Mouse (Mus musculus): Measurements from ENCODE around the gene H2-Eb1. TPM values are rescaled to one million over a fixed set of nuclear protein-coding genes. Genes with fewer than 3 reads are reported as not detected.

The H2-Eb1 gene
- polyA plus RNA-seq, 1 experiment from 2014 or later: 2.0 TPM

DNA sequence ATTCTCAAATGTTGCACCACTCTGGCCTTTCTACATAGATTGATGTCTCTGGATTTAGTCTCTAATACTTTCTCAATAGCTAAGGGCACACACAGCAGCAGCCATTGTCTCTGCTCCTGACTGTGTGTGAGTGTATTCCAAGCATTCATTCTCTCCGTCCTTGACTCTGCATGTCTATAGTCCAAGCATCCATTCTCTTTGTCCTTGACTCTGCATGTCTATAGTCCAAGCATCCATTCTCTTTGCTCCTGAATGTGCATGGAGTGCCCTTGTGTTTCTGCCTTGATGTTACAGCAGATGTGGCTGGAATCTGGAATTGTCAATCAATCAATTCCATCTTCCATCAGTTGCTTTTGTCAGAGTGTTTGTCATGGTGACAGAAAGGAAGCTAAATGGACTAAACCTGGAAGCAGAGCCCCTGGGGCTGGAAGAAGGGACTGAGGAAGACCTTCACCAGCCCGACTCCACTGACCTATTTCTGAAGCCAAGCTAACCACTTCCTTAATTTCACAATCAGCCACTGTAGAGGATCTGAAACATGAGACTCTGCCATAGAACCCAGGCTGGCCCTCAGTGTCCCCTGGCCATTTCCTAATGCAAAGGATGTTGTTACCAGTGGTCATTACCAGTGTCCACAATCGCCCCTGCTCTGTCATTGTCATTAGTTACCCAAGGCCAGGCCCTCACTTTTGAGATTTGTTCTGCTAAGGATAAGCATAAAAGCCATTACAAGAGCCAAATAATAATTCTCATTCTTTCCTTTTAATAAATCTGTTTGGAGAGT, 35.1 kb downstream of the H2-Eb1 start:
- Histone ChIP-seq H3K4me1 (peaks cover 7% of the 10 kb centered on the region), H3K27ac (replicated peaks) (no peak overlapping the region), H3K4me3 (no peak overlapping the region), H3K36me3 (no peaks in the 10 kb centered on the region), H3K27me3 (ENCODE audit: low read depth, poor library complexity, severe bottlenecking) (no peaks in the 10 kb centered on the region), H3K9me3 (replicated peaks) (no peaks in the 10 kb centered on the region)
- WGBS: 60% methylated on average over 3 of the region's 3 CpGs
- no peak for DNase-seq (ENCODE audit: low spot score)

DNA sequence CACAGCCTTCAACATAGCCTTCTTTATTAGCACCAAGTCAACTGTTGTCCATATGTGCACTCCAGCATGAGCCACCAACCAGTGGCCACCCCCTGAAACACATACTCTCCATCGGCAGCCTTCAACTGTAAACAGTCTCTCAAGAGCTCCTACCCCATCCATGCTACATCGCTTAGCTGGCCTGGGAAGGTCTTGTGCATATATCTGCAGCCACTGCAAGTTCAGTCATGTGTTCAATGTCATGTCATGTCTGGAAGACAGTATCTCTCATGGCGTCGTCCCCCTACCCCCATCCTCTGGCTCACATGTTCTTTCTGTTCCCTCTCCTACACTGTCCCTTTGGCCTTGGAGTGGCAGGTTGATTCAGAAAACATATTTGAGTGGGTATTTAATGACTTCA, 39.2 kb downstream of the H2-Eb1 start:
- no peak overlapping the region for H3K27ac ChIP-seq (replicated peaks)
- H3K4me1 ChIP-seq: peaks cover 7% of the 10 kb centered on the region
- no peak for DNase-seq (ENCODE audit: low spot score)
- 91% methylated on average over 4 of the region's 4 CpGs for WGBS
- no peaks in the 10 kb centered on the region for H3K9me3 ChIP-seq (replicated peaks)
- no peaks in the 10 kb centered on the region for H3K36me3 ChIP-seq
- no peak overlapping the region for H3K4me3 ChIP-seq
- H3K27me3 ChIP-seq (ENCODE audit: low read depth, poor library complexity, severe bottlenecking): no peaks in the 10 kb centered on the region

DNA sequence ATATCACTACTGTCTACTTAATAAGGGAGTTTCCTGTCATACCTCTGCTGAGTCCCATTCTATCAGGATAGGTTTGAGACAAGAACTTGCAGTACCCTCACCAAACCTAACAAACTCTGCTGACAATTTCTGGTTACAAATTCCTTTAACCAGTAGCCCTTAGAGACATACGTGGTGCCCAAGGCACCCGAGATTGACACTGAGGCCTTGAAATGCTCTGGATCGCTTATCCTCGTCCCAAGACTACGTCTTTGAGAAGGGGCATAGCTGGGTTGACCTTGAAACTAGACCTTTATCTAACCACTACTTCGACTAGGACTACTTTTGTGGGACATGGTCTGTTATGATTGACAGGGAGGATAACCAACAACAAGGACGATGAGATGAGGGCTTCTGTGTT, 39.8 kb downstream of the H2-Eb1 start:
- Histone ChIP-seq H3K36me3 (no peaks in the 10 kb centered on the region), H3K27me3 (ENCODE audit: low read depth, poor library complexity, severe bottlenecking) (no peaks in the 10 kb centered on the region), H3K27ac (replicated peaks) (no peak overlapping the region), H3K9me3 (replicated peaks) (no peaks in the 10 kb centered on the region), H3K4me1 (peaks cover 6% of the 10 kb centered on the region), H3K4me3 (no peak overlapping the region)
- WGBS: 88% methylated on average over 7 of the region's 7 CpGs
- DNase-seq (ENCODE audit: low spot score): no peak

DNA sequence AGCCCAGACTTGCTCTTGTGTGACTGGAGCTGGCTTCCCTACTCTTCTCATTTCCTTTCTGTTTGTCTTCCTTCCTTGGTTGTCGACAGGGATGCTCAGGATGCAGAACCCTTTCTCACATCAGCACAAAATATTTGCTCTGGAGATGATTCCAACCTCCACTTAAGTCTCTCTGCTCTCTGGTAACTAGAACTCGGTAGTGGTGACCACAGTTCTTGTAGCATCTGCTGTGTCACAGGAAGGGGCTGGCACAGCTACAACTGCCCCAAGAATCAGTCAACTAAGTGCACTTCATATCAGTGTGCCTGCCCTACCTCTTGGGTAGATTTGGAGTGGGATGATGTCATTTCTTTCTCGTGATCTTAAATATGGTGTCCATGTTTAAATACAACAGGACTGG, 40.4 kb downstream of the H2-Eb1 start:
- DNase-seq (ENCODE audit: low spot score): no peak
- no peaks in the 10 kb centered on the region for H3K36me3 ChIP-seq
- H3K9me3 ChIP-seq (replicated peaks): no peaks in the 10 kb centered on the region
- H3K4me3 ChIP-seq: no peak overlapping the region
- 74% methylated on average over 3 of the region's 3 CpGs for WGBS
- no peak overlapping the region for H3K27ac ChIP-seq (replicated peaks)
- H3K27me3 ChIP-seq (ENCODE audit: low read depth, poor library complexity, severe bottlenecking): no peaks in the 10 kb centered on the region
- peaks cover under 1% of the 10 kb centered on the region; the same call in 1 of the 2 replicates for H3K4me1 ChIP-seq

DNA sequence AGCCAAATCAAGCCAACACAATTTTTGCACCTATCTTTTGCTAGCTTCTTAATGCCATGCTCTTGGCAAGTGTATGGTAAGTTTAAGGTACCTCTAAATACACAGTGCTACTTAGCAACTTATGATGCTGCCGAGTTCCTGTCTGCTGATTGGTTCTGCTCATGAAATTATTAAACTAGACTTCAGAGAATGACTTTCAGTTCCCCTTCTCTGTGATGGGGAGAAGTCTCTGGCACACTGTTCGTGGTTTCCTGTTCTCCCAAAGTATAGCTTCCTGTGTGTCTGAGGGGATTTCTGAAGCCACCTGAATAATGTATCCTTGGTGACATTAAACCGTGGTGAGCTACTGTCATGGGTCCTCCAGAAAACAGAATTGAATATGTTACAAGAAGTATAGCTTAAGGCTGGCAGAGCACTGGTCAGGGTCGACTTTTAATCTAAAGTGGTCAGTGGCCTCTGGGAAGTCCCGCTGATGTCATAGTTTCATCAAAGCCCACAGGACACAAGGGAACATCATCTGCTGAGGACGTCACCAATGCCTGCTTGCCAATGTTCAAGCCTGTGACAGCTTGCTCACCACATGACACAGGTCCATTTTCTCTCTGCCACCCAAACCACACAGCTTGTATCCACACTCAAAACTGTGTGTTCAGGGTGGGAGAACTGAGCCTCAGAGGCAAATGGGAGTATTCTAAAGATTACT, 42.1 kb downstream of the H2-Eb1 start:
- no peak overlapping the region for H3K27ac ChIP-seq (replicated peaks)
- H3K4me1 ChIP-seq: no peaks in the 10 kb centered on the region
- H3K36me3 ChIP-seq: no peaks in the 10 kb centered on the region
- H3K27me3 ChIP-seq (ENCODE audit: low read depth, poor library complexity, severe bottlenecking): no peaks in the 10 kb centered on the region
- DNase-seq (ENCODE audit: low spot score): no peak
- no peaks in the 10 kb centered on the region for H3K9me3 ChIP-seq (replicated peaks)
- no peak overlapping the region for H3K4me3 ChIP-seq
- 83% methylated on average over 6 of the region's 6 CpGs for WGBS

DNA sequence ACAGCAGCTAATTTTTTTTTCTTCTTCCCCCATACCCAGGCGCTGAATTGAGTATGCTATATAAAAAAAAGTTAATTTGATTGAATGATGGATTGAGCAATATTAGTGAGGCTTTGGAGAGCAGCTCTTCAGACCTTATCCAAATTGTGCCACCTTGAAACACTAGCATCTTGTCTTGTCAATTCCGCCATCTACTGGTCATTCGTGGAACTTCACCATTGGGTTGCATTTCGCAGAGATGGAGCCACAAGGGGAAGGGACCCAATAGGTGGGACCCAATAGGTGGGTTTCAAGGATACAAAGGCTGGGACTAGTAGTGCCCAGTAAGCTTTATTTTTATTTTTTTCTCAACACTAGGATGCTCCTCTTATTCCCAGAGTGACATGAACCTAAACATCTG, 43.8 kb downstream of the H2-Eb1 start:
- DNase-seq (ENCODE audit: low spot score): peak; percentile 74
- Histone ChIP-seq H3K36me3 (no peaks in the 10 kb centered on the region), H3K27ac (replicated peaks) (no peak overlapping the region), H3K4me3 (no peak overlapping the region), H3K4me1 (no peaks in the 10 kb centered on the region), H3K27me3 (ENCODE audit: low read depth, poor library complexity, severe bottlenecking) (no peaks in the 10 kb centered on the region), H3K9me3 (replicated peaks) (no peaks in the 10 kb centered on the region)
- WGBS: 7% methylated on average over 4 of the region's 4 CpGs

DNA sequence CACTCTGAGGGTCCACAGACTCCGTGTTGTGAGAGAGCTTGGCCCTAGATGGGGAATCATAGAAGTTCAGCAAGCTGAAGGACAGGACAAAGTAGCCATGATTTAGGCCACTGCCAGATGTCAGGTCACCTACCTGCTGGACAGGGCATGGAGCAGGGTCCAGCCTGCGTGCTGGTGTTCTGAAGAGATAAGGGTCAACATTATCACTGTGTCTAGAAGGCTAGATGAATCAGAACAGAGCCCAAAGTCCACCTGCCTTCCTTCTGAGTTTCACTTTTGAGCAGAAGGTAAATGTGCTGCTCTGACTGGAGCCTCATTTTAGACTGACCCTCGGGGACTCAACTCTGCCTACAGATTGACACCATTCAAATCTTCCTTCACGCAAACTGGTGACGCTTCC, 48.9 kb downstream of the H2-Eb1 start, which contains the start of gene Btnl2:
Gene Btnl2, plus strand, starts transcription at position 284 of the 400 bp plus-strand sequence.
- Histone ChIP-seq H3K36me3 (no peaks in the 10 kb centered on the region), H3K9me3 (replicated peaks) (no peaks in the 10 kb centered on the region), H3K4me3 (no peak within 1 kb of the TSS), H3K4me1 (no peaks in the 10 kb centered on the region), H3K27me3 (ENCODE audit: low read depth, poor library complexity, severe bottlenecking) (no peaks in the 10 kb centered on the region), H3K27ac (replicated peaks) (no peak within 1 kb of the TSS)
- DNase-seq (ENCODE audit: low spot score): no peak
- WGBS: 90% methylated on average over 5 of the region's 5 CpGs

DNA sequence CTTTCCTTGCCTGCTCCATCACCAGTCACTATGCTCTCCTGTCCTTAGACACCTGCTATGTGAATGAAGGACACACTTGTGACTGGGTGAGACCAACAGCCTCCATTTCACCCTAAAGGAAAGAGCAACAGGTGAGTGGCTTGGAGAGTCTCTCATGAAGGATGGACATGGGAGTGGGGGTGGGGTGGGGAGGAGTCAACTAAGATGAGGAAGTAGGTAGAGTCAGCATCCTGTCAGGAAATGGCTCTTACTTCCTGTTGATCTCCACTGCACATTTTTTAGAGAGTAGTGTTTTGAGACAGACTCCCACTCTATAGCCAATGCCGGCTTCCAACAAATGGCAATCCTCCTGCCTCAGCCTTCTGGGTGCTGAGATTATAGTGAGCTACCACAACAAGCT, 49.3 kb downstream of the H2-Eb1 start:
- Histone ChIP-seq H3K27ac (replicated peaks) (no peak overlapping the region), H3K27me3 (ENCODE audit: low read depth, poor library complexity, severe bottlenecking) (no peaks in the 10 kb centered on the region)
- WGBS: 91% methylated on average over 1 of the region's 1 CpGs

DNA sequence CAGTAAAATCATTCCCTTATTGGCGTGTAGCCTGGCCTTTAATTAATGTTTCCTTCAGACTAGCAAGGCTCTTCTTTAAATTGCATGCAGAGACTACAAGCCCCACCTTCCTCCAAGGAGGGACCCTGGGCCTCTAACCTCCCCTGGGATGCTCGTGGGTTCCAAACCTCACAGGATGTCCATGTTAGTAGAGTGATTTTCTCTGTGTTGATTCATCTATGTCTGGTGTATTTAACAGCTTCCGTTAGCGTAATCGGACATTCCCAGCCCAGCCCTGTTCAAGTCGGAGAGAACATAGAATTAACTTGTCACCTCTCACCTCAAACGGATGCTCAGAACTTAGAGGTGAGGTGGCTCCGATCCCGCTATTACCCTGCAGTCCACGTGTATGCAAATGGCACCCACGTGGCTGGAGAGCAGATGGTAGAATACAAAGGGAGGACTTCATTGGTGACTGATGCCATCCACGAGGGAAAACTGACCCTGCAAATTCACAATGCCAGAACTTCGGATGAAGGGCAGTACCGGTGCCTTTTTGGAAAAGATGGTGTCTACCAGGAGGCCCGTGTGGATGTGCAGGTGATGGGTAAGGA, 57.4 kb downstream of the H2-Eb1 start:
- H3K36me3 ChIP-seq: no peaks in the 10 kb centered on the region

More for the DNA sequence above, 49.3 kb downstream of the H2-Eb1 start:
- no peak overlapping the region for H3K4me3 ChIP-seq
- H3K36me3 ChIP-seq: no peaks in the 10 kb centered on the region
- no peaks in the 10 kb centered on the region for H3K4me1 ChIP-seq
- no peak for DNase-seq (ENCODE audit: low spot score)
- H3K9me3 ChIP-seq (replicated peaks): no peaks in the 10 kb centered on the region

DNA sequence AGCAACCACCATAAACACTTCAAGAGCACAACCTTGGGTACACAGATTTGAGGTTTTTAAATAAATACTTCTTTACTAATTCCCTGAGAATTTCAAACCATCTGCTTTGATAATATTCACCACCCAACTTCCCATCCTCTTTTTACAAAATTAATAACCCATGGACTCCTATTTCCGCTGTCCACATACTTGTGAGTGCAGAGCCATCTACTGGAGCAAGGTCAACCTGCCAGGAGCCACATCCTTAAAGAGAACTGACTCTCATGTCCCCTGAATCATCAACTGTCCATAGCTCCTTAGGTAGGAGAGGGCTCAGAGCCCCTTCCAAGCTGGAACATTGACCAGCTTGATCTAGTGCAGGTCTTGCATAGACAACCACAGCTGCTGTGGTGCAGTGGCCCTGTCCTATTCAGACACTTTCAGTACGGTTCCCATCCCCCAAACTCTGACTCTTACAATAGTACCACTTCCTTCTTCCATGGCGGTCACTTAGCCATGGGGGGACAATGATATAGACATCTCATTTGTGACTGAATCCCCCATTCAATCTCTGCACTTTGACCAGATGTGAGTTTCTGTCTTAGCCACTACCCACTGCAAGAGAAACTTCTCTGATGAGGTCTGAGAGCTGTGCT, 58.1 kb downstream of the H2-Eb1 start:
- no peaks in the 10 kb centered on the region for H3K36me3 ChIP-seq
- H3K27ac ChIP-seq (replicated peaks): no peak overlapping the region
- no peak for DNase-seq (ENCODE audit: low spot score)
- WGBS: 85% methylated on average over 3 of the region's 3 CpGs
- no peaks in the 10 kb centered on the region for H3K9me3 ChIP-seq (replicated peaks)
- H3K27me3 ChIP-seq (ENCODE audit: low read depth, poor library complexity, severe bottlenecking): no peaks in the 10 kb centered on the region
- no peaks in the 10 kb centered on the region for H3K4me1 ChIP-seq
- H3K4me3 ChIP-seq: no peak overlapping the region

More for the DNA sequence above, 57.4 kb downstream of the H2-Eb1 start:
- Histone ChIP-seq H3K27me3 (ENCODE audit: low read depth, poor library complexity, severe bottlenecking) (no peaks in the 10 kb centered on the region), H3K4me1 (no peaks in the 10 kb centered on the region), H3K4me3 (no peak overlapping the region), H3K9me3 (replicated peaks) (no peaks in the 10 kb centered on the region), H3K27ac (replicated peaks) (no peak overlapping the region)
- 86% methylated on average over 15 of the region's 15 CpGs for WGBS
- DNase-seq (ENCODE audit: low spot score): no peak

DNA sequence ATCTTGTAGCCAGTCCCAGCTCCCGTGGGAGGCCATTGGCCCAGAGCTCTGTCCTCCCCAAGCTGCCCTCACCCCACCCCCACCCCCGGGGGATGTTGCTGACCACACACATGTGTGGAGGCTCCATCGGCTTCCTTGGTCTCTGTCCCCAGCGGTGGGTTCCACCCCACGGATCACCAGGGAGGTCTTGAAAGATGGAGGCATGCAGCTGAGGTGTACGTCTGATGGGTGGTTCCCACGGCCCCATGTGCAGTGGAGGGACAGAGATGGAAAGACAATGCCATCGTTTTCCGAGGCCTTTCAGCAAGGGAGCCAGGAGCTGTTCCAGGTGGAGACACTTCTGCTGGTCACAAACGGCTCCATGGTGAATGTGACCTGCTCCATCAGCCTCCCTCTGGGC, 59.4 kb downstream of the H2-Eb1 start:
- 78% methylated on average over 10 of the region's 10 CpGs for WGBS
- H3K9me3 ChIP-seq (replicated peaks): no peaks in the 10 kb centered on the region

More for the DNA sequence above, 59.4 kb downstream of the H2-Eb1 start:
- no peak for DNase-seq (ENCODE audit: low spot score)
- Histone ChIP-seq H3K4me1 (no peaks in the 10 kb centered on the region), H3K27ac (replicated peaks) (no peak overlapping the region), H3K36me3 (no peaks in the 10 kb centered on the region), H3K27me3 (ENCODE audit: low read depth, poor library complexity, severe bottlenecking) (no peaks in the 10 kb centered on the region), H3K4me3 (no peak overlapping the region)
